Mouse (Mus musculus) forebrain, embryonic 13.5 days (tissue): ENCODE data around the gene Dnajc28. TPM values are rescaled to one million over a fixed set of nuclear protein-coding genes. Genes with fewer than 3 reads are reported as not detected.
A peak's percentile ranks its signal among the peaks of the same experiment; 100 is the strongest.

ENCODE experiments used
- ATAC-seq: fragments of 200-750 bp; cut with Nextera tagmentation; 2 replicates; pipeline ENCODE4 v1.8.0; 2017
- H3K27ac ChIP-seq: fragments of 300-500 bp; sonication (generic); 2 replicates; pipeline ENCODE4 v1.5.1; 2015; ENCODE audit warnings: inconsistent platforms, mild to moderate bottlenecking, moderate library complexity
- H3K27me3 ChIP-seq: fragments of 300-500 bp; sonication (generic); 2 replicates; pipeline ENCODE4 v1.6.1; 2015; ENCODE audit warnings: mild to moderate bottlenecking, inconsistent platforms
- H3K36me3 ChIP-seq: fragments of 300-500 bp; sonication (generic); 2 replicates; pipeline ENCODE4 v1.6.1; 2015; ENCODE audit warnings: mild to moderate bottlenecking, inconsistent platforms; ENCODE audit not compliant: poor library complexity, severe bottlenecking
- H3K4me1 ChIP-seq: fragments of 300-500 bp; sonication (generic); 2 replicates; pipeline ENCODE4 v1.6.1; 2015; ENCODE audit warnings: inconsistent platforms
- H3K4me2 ChIP-seq: fragments of 300-500 bp; sonication (generic); 2 replicates; pipeline ENCODE4 v1.6.1; 2015; ENCODE audit warnings: inconsistent platforms, mild to moderate bottlenecking, moderate library complexity
- H3K4me3 ChIP-seq: fragments of 300-500 bp; sonication (generic); 2 replicates; pipeline ENCODE4 v1.5.1; 2015; ENCODE audit warnings: mild to moderate bottlenecking, inconsistent platforms
- H3K9ac ChIP-seq: fragments of 300-500 bp; sonication (generic); 2 replicates; pipeline ENCODE4 v1.6.1; 2015; ENCODE audit warnings: mild to moderate bottlenecking, inconsistent platforms
- H3K9me3 ChIP-seq: fragments of 300-500 bp; sonication (generic); replicated peaks from 2 replicates; pipeline ENCODE4 v1.6.1; 2016; ENCODE audit warnings: inconsistent platforms
- WGBS: fragments of 180-500 bp; shearing (Covaris S2); methylation state at CpG from one replicate; pipeline ENCODE4 v1.1.7; 2015; 5-methylcytosine and 5-hydroxymethylcytosine counted together
- polyA plus RNA-seq: library from polyadenylated mRNA; unstranded; fragments of >200 nt; fragmentation: Nextera tagmentation; extraction: Ambion mirVana; gene quantifications from 2 replicates; pipeline ENCODE4 v1.2.1, GENCODE M21; 2015

The Dnajc28 gene
- polyA plus RNA-seq, 1 experiment from 2014 or later, result 7.9 TPM

DNA sequence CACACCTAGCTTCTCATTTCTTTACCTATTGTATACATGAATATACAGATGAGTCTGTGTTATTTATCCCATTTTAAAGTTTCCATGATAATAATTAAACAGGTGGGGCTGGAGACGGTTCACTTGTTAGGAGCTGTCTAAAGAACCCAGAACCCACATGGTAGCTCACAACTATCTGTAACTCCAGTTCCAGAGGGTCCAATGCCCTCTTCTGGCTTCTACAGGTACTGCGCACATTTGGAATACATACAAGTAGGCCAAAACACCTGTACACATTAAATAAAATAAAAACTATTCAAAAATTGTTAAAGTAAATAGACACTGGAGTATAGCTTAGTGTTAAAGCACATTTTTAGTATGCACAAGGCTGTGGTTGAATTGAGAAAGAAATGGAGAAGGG lies 36.5 kb downstream of the Dnajc28 start:
- Histone ChIP-seq H3K4me1 (0 out of 2 replicates have a peak, but pooled peaks cover 6% of the 10 kb centered on the region), H3K4me2 (no peak overlapping the region), H3K9ac (no peak overlapping the region), H3K27me3 (no peaks in the 10 kb centered on the region), H3K9me3 (no peaks in the 10 kb centered on the region), H3K4me3 (no peak overlapping the region), H3K27ac (no peak overlapping the region), H3K36me3 (peaks cover 34% of the 10 kb centered on the region)
- 68% methylated on average over 2 of the region's 2 CpGs for WGBS
- ATAC-seq, result no peak

- 77% methylated on average over 14 of the region's 14 CpGs for WGBS
- ATAC-seq, result peak; percentile 94
- H3K27ac ChIP-seq, result peak overlapping the region; percentile 48
- H3K9ac ChIP-seq, result no peak overlapping the region
- peaks cover 15% of the 10 kb centered on the region; the same call in 1 of the 2 replicates for H3K4me1 ChIP-seq
- H3K4me3 ChIP-seq, result no peak overlapping the region
- H3K9me3 ChIP-seq, result no peaks in the 10 kb centered on the region
- H3K36me3 ChIP-seq, result peaks cover 15% of the 10 kb centered on the region
- no peaks in the 10 kb centered on the region for H3K27me3 ChIP-seq
- no peak overlapping the region for H3K4me2 ChIP-seq
Observed at GRCm38 (mm10) chr16:91578980-91579720, 39.7 kb downstream of the Dnajc28 start.

GRCm38 (mm10) chr16:91575151-91575550 lies 43.7 kb downstream of the Dnajc28 start:
- Histone ChIP-seq H3K27ac (no peak overlapping the region), H3K36me3 (peaks cover 5% of the 10 kb centered on the region), H3K9me3 (no peaks in the 10 kb centered on the region), H3K27me3 (no peaks in the 10 kb centered on the region), H3K4me1 (peaks cover 15% of the 10 kb centered on the region; the same call in 1 of the 2 replicates), H3K4me2 (no peak overlapping the region), H3K4me3 (no peak overlapping the region), H3K9ac (no peak overlapping the region)
- WGBS, result 58% methylated on average over 13 of the region's 13 CpGs
- no peak for ATAC-seq

- no peaks in the 10 kb centered on the region for H3K36me3 ChIP-seq
- no peak overlapping the region for H3K4me2 ChIP-seq
- no peaks in the 10 kb centered on the region for H3K27me3 ChIP-seq
- no peak overlapping the region for H3K27ac ChIP-seq
- H3K9ac ChIP-seq, result no peak overlapping the region
- no peak for ATAC-seq
- H3K4me3 ChIP-seq, result no peak overlapping the region
- no peaks in the 10 kb centered on the region for H3K9me3 ChIP-seq
- 74% methylated on average over 3 of the region's 3 CpGs for WGBS
- H3K4me1 ChIP-seq, result peaks cover 9% of the 10 kb centered on the region; the same call in 1 of the 2 replicates
Observed at GRCm38 (mm10) chr16:91571105-91571504, 47.7 kb downstream of the Dnajc28 start.

DNA sequence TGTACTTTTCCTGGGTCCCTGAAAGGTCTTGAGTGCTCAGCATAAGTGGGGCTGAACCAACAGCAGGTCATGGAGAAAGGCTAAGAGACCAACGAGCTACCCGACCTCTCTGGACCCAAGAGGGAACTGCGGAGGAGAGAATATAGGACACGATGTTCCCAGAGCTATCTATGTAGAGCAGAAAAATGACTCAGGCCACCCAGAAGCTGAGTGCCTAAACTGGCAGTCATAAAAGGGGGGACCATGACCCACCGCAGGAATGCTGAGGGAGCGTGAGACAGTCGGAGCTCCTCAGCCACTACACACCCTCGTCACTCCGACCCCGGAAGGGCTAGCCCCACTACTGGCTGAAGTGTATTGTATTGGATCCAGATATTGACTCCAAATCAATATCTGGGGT lies 49.9 kb downstream of the Dnajc28 start:
- Histone ChIP-seq H3K4me2 (no peak overlapping the region), H3K27ac (no peak overlapping the region), H3K9ac (no peak overlapping the region), H3K36me3 (0 out of 2 replicates have a peak, but pooled peaks cover 4% of the 10 kb centered on the region), H3K9me3 (no peaks in the 10 kb centered on the region), H3K4me1 (no peaks in the 10 kb centered on the region), H3K4me3 (no peak overlapping the region), H3K27me3 (no peaks in the 10 kb centered on the region)
- no peak for ATAC-seq
- 92% methylated on average over 10 of the region's 10 CpGs for WGBS

DNA sequence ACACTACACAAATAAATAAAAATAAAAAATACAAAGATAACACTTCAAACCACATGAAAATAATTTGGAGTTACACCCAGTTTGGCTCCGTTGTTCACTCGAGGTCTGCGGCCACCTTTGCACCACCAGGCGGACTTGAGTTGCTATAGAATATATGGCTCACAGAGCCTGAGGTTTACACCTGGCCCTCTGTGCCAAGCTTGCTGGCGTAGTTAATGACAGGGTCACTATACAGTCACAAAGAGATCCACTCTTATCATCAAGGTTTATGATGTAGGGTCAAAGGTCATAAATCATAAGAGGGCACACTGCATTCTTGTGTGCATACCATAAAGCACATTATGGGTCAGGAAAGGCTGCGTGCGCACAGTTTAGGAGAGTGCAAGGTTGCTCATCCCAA lies 52.8 kb downstream of the Dnajc28 start:
- 92% methylated on average over 7 of the region's 7 CpGs for WGBS

DNA sequence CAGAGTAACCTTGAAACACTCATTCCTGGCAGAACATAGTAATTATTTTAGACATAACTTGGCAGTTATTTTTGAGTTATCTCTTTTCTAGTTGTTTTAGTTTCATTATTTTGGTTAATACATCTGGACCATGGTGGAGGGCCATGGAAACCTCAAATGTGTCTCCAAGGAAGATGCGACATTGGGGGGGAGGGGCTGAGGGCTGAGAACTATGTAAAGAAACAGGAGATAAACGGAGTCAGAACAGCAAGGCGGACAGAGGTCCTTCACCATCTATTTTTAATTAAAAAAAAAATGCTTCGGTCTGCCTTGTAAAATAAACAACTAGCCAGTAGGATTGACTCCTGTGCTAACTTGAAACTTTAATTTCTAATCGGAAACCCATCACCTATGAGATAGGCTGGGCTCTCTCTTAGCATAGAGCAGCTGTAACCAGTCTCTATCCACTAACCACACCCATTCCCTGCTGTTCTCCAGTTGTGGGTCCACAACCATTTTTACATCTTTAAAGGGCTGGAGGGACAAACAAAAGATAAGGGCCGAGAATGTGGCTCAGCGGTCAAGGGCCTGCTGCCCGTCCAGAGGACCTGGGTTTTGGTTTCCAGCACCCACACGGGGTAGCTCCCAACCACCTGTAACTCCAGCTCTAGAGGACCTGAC lies 53.4 kb downstream of the Dnajc28 start:
- Histone ChIP-seq H3K4me2 (no peak overlapping the region), H3K27ac (no peak overlapping the region), H3K9ac (no peak overlapping the region), H3K4me3 (no peak overlapping the region), H3K9me3 (no peaks in the 10 kb centered on the region), H3K27me3 (no peaks in the 10 kb centered on the region), H3K4me1 (no peaks in the 10 kb centered on the region), H3K36me3 (peaks cover 32% of the 10 kb centered on the region)
- no peak for ATAC-seq
- WGBS, result 79% methylated on average over 9 of the region's 9 CpGs

More for the DNA sequence above, 52.8 kb downstream of the Dnajc28 start:
- no peaks in the 10 kb centered on the region for H3K27me3 ChIP-seq
- peaks cover 28% of the 10 kb centered on the region; the same call in 1 of the 2 replicates for H3K36me3 ChIP-seq
- no peak overlapping the region for H3K4me3 ChIP-seq
- no peaks in the 10 kb centered on the region for H3K9me3 ChIP-seq
- ATAC-seq, result no peak
- no peak overlapping the region for H3K4me2 ChIP-seq
- H3K4me1 ChIP-seq, result no peaks in the 10 kb centered on the region
- H3K27ac ChIP-seq, result no peak overlapping the region
- no peak overlapping the region for H3K9ac ChIP-seq

- H3K27ac ChIP-seq, result no peak overlapping the region
- no peaks in the 10 kb centered on the region for H3K27me3 ChIP-seq
- no peaks in the 10 kb centered on the region for H3K9me3 ChIP-seq
- H3K4me2 ChIP-seq, result no peak overlapping the region
- 86% methylated on average over 4 of the region's 4 CpGs for WGBS
- no peak overlapping the region for H3K9ac ChIP-seq
- no peaks in the 10 kb centered on the region for H3K4me1 ChIP-seq
- H3K36me3 ChIP-seq, result peaks cover 37% of the 10 kb centered on the region
- no peak overlapping the region for H3K4me3 ChIP-seq
- no peak for ATAC-seq
Observed at GRCm38 (mm10) chr16:91564580-91565291, 54.1 kb downstream of the Dnajc28 start.

Other genes starting within 250 kb of the Dnajc28 start
- gene Ifnar2, start 246.2 kb downstream of the Dnajc28 start, polyA plus RNA-seq, result 29.8 and 32.5 TPM in 2 replicates
- gene Gm21970, start 227.3 kb downstream of the Dnajc28 start, polyA plus RNA-seq, result not detected in 2 replicates
- gene Il10rb, start 212.9 kb downstream of the Dnajc28 start, polyA plus RNA-seq, result 5.9 TPM in 2 replicates
- 45.9 and 47.4 TPM in 2 replicates for gene Ifnar1, start 133.8 kb downstream of the Dnajc28 start, polyA plus RNA-seq
- gene Ifngr2, start 72.0 kb downstream of the Dnajc28 start, polyA plus RNA-seq, result 44.9 and 63.0 TPM in 2 replicates
- gene Tmem50b, start 21.2 kb downstream of the Dnajc28 start, polyA plus RNA-seq, result 49.9 and 55.6 TPM in 2 replicates
- 95.7 and 96.4 TPM in 2 replicates for gene Gart, start 27.9 kb upstream of the Dnajc28 start, polyA plus RNA-seq
- gene Son, start 28.5 kb upstream of the Dnajc28 start, polyA plus RNA-seq, result 151 and 154 TPM in 2 replicates
- gene Donson, start 69.7 kb upstream of the Dnajc28 start, polyA plus RNA-seq, result 23.6 and 24.9 TPM in 2 replicates
- 93.0 and 98.0 TPM in 2 replicates for gene Cryzl1, start 109.9 kb upstream of the Dnajc28 start, polyA plus RNA-seq
- gene Itsn1, start 110.3 kb upstream of the Dnajc28 start, polyA plus RNA-seq, result 50.8 and 53.3 TPM in 2 replicates